Mouse (Mus musculus) adrenal gland (tissue): Measurements from ENCODE around the gene Snrnp70.

Experiments
- intact Hi-C: fragments of 180-260 bp; cut with DNase I; formaldehyde crosslinking; loops from one replicate; pipeline ENCODE4 v1.15.1; 2025

The Snrnp70 gene

GRCm38 (mm10) chr7:45369022-45369745, 26.4 kb downstream of the Snrnp70 start:
- intact Hi-C loops, result no loop called here

DNA sequence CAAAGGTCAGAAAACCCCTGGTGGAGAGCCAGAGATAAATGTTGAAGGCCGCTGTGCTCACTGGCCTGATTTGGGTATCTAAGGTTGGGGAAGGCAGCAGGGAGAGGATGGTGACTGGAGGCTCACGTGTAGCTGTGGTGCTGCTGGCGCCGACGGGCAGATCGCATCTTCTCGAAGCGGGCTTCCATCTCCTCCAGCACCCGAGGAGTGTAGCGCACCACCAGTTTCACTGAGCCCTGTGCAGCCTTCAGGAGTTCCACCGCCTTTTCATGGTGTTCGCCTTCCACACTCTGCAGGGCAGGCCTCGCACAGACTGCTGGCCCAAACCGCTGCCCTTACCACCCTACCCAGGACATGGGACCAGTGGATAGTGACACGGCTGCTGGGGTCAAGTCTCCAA, 27.4 kb downstream of the Snrnp70 start:
- intact Hi-C loops, result no loop called here

DNA sequence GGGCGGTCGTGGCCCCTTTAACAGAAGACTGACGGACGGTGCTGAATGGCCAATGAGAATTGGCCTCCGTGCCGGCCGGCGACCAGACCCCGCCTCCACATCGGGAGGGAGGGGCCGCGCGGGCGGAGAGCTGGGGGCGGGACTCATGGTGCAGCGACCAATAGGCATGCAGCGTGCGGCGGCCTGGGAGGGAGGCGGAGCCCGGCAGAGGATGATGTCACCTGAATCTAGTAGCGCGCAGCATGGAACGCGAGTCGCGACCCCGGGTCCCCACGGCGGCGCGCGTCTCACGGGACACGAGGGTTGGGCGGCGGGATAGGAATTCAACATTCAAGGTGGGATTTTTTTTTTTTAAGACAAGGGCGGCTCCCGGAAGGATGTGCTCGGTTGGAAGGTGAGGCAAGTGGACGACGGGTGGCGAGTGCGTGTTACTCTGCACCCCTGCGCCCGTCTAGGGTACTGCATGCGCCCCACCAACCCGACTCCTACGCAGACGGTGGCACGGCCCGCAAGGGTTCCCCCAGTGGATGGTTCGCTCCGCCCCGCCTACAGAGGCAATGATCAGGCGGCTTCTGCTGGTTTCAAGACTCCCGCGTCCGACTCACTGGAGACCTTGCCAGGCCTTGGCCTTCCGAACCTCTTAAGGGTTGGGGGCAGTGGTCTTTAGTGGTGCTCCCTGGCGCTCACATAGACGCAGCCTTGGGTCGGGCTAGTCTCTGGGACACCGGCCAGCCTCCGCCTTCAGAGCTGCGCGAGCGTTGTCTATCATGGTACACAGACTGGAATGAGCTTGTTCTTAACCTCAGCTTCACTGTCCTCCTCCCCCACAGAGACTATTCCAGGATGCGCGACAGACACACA, 28.3 kb downstream of the Snrnp70 start:
- intact Hi-C loops, result no loop called here

- intact Hi-C loops, result no loop called here
These were observed 28.9 kb downstream of the Snrnp70 start, which contains the start of gene Ppfia3 for GRCm38 (mm10) chr7:45366652-45367019. Gene Ppfia3, minus strand, starts transcription at chr7:45367019.

DNA sequence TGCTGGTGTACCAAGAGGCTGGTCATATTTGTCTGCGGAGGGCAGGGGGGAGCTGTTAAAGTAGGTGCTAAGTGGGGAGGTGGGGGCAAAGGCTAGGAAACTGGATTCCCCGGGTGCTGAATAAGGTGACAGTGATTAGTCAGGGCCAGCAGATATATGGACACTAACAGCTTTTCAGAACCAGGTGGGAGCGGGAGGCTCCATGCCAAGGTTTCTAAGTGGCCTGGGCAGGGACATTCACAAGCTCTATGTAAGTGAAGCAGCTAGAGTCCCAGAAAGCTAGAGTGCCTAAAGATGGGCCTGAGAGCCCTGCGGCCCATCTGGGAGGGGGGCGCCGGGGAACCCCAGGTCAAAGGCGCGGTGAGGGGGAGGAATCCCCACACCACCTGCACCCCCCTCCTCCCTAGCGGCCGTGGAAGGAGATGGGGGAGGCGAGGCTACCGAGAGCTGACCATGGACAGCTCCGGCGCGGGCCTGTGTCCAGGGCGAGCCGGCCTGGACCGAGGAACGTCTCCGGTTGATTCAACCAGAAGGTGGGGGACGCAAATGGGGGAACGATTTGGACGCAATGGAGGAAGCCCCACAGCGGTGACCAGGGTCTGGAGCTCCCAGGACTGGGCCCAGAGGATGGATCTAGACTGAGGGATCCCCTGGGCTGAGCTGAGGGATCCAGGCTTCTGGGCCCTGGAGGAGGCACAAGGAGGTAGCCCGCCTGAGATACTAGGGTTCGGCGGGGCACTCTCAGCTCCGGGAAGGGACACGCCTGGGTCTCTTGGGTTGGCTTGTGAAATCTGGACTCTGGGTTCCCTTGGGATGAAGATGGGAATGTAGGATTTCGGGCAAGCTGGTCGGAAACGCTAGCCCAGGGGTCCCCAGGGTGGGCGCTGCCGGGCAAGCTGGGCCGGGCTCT, 29.5 kb downstream of the Snrnp70 start:
- intact Hi-C loops, result no loop called here

- intact Hi-C loops, result no loop called here
These were observed 31.6 kb downstream of the Snrnp70 start for GRCm38 (mm10) chr7:45363983-45364382.

- intact Hi-C loops, result no loop called here
These were observed 32.7 kb downstream of the Snrnp70 start for GRCm38 (mm10) chr7:45362801-45363200.

DNA sequence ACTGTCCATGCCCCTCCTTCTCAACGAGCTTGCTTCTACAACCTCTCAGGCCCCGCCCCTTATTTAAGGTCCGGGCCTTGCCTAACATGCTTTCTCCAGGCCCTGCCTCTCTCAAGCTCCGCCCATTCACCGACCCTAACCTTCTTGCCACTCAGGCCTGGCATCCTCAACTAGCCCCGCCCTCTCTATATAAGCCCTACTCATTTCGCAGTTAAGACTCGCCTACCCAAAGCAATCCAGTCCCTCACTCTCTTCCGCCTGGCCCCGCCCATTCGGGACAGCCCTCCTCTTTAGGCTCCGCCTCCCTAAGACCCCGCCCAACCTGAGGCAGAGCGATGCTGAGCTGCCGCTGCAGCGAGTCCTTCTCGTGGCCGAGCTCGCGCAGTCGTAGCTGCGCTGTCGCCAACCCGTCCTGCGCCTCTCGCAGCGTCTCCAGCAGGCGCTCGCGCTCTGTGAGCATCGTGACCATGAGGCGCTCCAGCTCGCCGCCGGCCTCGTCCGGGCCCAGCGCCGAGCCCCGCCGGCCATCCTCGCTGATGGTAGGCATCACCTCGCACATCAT, 34.2 kb downstream of the Snrnp70 start:
- intact Hi-C loops, result no loop called here

DNA sequence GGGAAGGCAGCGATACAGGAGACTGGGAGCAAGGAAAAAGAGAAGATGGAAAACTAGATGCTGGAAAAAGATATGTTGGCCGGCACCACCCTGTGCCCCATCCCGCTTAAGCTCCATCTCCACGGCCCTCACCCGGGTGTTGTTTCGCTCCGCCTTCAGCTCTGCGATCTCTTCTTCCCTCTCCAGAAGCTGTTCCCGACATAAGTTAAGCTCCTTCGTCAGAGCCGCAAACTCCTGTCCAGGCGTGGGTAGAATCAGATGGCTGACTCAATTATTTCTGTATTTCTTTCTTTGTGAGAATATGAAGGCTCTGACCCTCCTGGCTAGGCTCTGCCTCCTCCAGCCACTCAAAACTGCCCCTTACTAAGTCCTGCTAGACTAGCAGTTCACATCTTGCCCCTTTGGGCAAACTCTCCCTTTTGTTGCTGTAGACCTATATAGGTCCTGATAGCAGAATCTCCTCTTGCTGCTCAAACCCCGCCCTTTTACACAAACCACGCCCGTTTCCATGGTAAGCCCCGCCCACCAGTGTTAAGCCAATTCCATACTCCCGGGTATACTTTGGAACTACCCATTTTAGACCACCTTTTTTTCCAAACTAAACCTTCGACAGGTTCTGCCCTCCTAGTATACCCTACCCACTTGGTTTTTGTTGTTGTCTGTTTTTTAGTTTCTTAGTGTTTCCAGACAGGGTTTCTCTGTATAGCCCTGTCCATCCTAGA, 35.0 kb downstream of the Snrnp70 start:
- intact Hi-C loops, result no loop called here

DNA sequence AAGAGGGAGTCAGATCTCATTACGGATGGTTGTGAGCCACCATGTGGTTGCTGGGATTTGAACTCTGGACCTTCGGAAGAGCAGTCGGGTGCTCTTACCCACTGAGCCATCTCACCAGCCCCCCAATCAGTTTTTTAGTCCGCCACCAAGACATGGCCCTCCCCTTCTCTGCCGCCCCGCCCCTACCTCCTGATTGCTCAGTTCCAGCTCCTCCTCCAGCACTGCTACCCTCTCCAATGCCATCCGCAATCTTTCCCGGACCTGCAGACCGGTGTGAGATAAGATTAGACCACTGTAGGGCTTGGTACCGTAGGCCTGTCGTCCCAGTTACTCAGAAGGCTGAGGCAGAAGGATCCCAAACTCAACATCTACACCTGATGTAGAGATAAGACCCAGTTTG, 36.5 kb downstream of the Snrnp70 start:
- intact Hi-C loops, result loop anchor here (10.0 kb wide), 1 partner anchor 134 kb away; no protein-coding TSS in a partner anchor

- intact Hi-C loops, result loop anchor here (10.0 kb wide), 1 partner anchor 131 kb away; no protein-coding TSS in a partner anchor
These were observed 39.5 kb downstream of the Snrnp70 start for GRCm38 (mm10) chr7:45356087-45356486.

- intact Hi-C loops, result loop anchor here (10.0 kb wide), 1 partner anchor 131 kb away; no protein-coding TSS in a partner anchor
These were observed 40.1 kb downstream of the Snrnp70 start for GRCm38 (mm10) chr7:45355318-45356020.

DNA sequence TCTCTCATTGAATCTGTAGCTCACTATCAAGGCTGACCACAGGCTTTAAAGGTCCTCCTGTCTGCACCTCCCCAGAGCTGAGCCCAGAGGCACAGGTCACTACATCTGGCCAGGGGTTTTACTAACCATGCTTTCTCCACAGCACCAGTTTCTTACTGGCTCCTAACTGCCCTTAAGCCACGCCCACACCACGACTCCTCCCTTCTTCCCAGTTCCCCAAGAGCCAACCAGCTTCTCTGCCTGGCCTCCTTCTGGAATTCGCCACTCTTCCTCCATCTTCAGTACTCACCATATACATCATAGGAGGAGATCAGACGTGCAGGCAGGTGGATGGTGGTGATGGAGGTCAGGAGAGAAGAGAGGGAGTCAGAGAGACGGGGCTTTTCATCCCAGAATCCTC, 42.5 kb downstream of the Snrnp70 start:
- intact Hi-C loops, result loop anchor here (10.0 kb wide), 1 partner anchor 128 kb away; no protein-coding TSS in a partner anchor

DNA sequence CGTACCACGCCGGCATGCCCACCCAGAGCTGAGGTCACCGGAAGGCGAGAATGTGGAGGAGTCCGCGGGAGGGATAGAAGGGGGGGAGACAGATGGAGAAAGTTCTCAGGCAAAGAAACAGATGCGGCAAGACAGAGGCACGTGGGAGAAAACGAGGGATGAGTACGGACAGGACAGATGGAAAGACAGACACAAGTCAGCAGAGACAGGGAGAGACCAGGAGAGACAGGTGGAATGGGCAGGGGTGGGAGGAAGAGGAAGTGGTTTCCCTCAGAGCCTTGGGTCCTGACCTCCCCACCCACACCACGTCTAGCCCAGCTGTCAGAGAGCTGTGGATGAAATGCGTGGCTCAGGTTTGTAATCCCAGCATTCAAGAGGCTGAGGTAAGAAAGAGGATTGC, 48.6 kb downstream of the Snrnp70 start:
- intact Hi-C loops, result no loop called here

- intact Hi-C loops, result no loop called here
These were observed 52.0 kb downstream of the Snrnp70 start for GRCm38 (mm10) chr7:45343543-45343942.

GRCm38 (mm10) chr7:45342081-45342480, 53.5 kb downstream of the Snrnp70 start:
- intact Hi-C loops, result no loop called here

GRCm38 (mm10) chr7:45341303-45341702, 54.2 kb downstream of the Snrnp70 start:
- intact Hi-C loops, result no loop called here

DNA sequence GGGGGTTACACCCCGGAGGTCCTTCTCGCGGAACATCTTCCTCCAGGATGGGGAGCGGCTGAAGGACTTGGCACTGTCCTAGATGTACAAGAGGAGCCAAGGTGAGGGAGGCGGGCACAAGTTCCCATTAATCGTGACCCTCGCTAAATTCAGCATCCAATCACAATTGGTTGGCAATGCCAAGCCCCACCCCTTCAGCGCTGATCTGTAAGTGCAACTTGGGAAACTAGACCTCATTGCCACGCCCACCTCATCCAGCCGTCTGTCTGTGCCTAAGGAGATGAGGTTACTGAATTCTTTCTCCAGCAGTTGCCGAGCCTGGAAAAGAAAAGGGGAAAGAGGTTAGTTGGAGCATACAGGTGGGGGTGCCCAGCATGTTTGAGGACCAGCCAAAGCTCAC, 54.9 kb downstream of the Snrnp70 start:
- intact Hi-C loops, result no loop called here

DNA sequence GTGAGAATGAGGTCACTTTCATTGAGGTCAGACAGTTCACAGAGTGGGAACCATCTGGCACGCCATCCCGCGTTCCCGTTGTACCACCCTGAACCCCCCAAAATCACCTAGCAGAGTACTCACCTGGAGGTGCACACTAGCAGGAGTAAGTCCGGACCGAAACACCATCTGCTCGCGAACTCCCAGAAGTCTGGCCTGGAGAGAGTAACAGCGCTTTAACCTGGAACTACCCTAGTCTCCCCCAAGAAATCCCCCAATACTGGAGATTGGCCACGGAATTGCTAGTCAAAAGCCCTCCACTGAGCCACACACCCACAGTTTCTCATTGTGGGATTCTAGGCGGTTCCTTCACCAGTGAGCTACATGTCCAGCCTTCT, 55.5 kb downstream of the Snrnp70 start:
- intact Hi-C loops, result no loop called here
